Mouse (Mus musculus) heart, embryonic 12.5 days (tissue): ENCODE results near the gene Zfp949. TPM values are rescaled to one million over a fixed set of nuclear protein-coding genes. Genes with fewer than 3 reads are reported as not detected.
A peak's percentile ranks its signal among the peaks of the same experiment; 100 is the strongest.

Experiments used
- ATAC-seq: fragments of 200-750 bp; cut with Nextera tagmentation; 2 replicates; pipeline ENCODE4 v1.8.0; 2017; ENCODE audit warnings: moderate TSS enrichment, moderate library complexity; ENCODE audit not compliant: insufficient number of reproducible peaks, low FRiP score
- H3K27ac ChIP-seq: fragments of 300-500 bp; sonication (generic); 2 replicates; pipeline ENCODE4 v1.5.1; 2016; ENCODE audit warnings: mild to moderate bottlenecking, moderate library complexity; ENCODE audit not compliant: poor library complexity, severe bottlenecking
- H3K27me3 ChIP-seq: fragments of 300-500 bp; sonication (generic); replicated peaks from 2 replicates; pipeline ENCODE4 v1.6.1; 2016; ENCODE audit warnings: mild to moderate bottlenecking, moderate library complexity
- H3K36me3 ChIP-seq: fragments of 300-500 bp; sonication (generic); 2 replicates; pipeline ENCODE4 v1.6.1; 2016; ENCODE audit warnings: mild to moderate bottlenecking, moderate library complexity
- H3K4me1 ChIP-seq: fragments of 300-500 bp; sonication (generic); replicated peaks from 2 replicates; pipeline ENCODE4 v1.6.1; 2016; ENCODE audit warnings: mild to moderate bottlenecking
- H3K4me2 ChIP-seq: fragments of 300-500 bp; sonication (generic); 2 replicates; pipeline ENCODE4 v1.6.1; 2016; ENCODE audit warnings: mild to moderate bottlenecking, moderate library complexity
- H3K4me3 ChIP-seq: fragments of 300-500 bp; sonication (generic); 2 replicates; pipeline ENCODE4 v1.5.1; 2016; ENCODE audit warnings: mild to moderate bottlenecking
- H3K9ac ChIP-seq: fragments of 300-500 bp; sonication (generic); 2 replicates; pipeline ENCODE4 v1.6.1; 2016; ENCODE audit warnings: mild to moderate bottlenecking, moderate library complexity
- H3K9me3 ChIP-seq: fragments of 300-500 bp; sonication (generic); replicated peaks from 2 replicates; pipeline ENCODE4 v1.6.1; 2016; ENCODE audit warnings: mild to moderate bottlenecking, moderate library complexity
- WGBS: fragments of 180-500 bp; shearing (Covaris S2); methylation state at CpG from one replicate; pipeline ENCODE4 v1.1.7; 2016; 5-methylcytosine and 5-hydroxymethylcytosine counted together
- polyA plus RNA-seq: library from polyadenylated mRNA; unstranded; fragments of >200 nt; fragmentation: Nextera tagmentation; extraction: Ambion mirVana; gene quantifications from 2 replicates; pipeline ENCODE4 v1.2.1, GENCODE M21; 2016

Zfp949 gene
- polyA plus RNA-seq, 1 experiment from 2014 or later: 6.9 TPM

DNA sequence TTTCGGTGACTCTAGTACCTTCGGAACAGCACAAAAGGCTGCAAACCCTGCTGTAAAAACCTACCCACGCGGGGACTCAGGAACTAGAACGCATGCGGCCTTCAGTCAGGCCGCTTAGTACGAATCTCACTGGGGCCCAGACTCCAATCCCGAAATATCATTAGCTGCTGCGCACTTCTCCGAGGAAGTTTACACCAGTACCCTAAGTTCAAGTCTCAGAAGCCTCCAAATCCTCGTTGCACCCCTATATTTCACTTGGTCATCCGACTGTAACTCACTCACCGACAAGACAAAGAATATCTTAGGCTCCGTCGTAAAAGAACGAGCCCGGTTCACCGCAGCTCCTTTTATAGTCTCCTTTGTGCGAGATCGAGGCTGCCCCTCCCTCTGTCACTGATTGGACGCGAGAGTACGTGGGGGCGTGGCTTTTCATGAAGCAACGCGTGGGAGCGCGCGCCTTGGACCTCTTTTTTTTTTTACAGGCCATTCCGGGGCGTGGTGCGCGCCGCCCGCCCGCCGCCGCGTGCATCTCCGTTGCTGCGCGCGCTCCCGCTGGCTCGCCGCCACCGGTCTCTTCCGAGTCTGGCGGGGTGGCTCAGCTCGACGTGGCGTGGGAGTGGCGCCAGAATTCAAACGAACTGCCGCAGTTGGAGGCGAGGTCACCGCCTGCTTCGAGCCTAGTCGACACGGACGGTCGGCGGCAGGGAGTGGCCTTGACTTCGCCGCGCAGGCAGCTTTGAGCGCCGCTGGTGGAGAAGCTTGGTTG lies 25.1 kb upstream of the Zfp949 start:
- ATAC-seq: peak; percentile 93
- peak overlapping the region; percentile 89 for H3K4me2 ChIP-seq
- WGBS: under 1% methylated on average over 69 of the region's 69 CpGs
- H3K9me3 ChIP-seq: no peaks in the 10 kb centered on the region
- H3K4me1 ChIP-seq: peaks cover 11% of the 10 kb centered on the region
- peak overlapping the region; percentile 92 for H3K4me3 ChIP-seq
- H3K9ac ChIP-seq: peak overlapping the region; percentile 97
- peaks cover 13% of the 10 kb centered on the region for H3K36me3 ChIP-seq
- no peaks in the 10 kb centered on the region for H3K27me3 ChIP-seq
- peak overlapping the region; percentile 95 for H3K27ac ChIP-seq

GRCm38 (mm10) chr9:88523335-88523668 lies 24.5 kb upstream of the Zfp949 start:
- Histone ChIP-seq H3K4me3 (peak overlapping the region; percentile 92), H3K9ac (peak overlapping the region; percentile 75), H3K36me3 (peaks cover 13% of the 10 kb centered on the region), H3K27me3 (no peaks in the 10 kb centered on the region), H3K4me1 (peaks cover 11% of the 10 kb centered on the region), H3K4me2 (peak overlapping the region; percentile 89), H3K27ac (peak overlapping the region; percentile 88), H3K9me3 (no peaks in the 10 kb centered on the region)
- ATAC-seq: no peak
- WGBS: 0% methylated on average over 16 of the region's 16 CpGs

GRCm38 (mm10) chr9:88524367-88524766 lies 23.5 kb upstream of the Zfp949 start:
- Histone ChIP-seq H3K9ac (no peak overlapping the region), H3K4me1 (peaks cover 11% of the 10 kb centered on the region), H3K4me2 (no peak overlapping the region), H3K36me3 (peaks cover 13% of the 10 kb centered on the region), H3K27me3 (no peaks in the 10 kb centered on the region), H3K4me3 (no peak overlapping the region), H3K9me3 (no peaks in the 10 kb centered on the region), H3K27ac (no peak overlapping the region)
- no peak for ATAC-seq
- 97% methylated on average over 2 of the region's 2 CpGs for WGBS

DNA sequence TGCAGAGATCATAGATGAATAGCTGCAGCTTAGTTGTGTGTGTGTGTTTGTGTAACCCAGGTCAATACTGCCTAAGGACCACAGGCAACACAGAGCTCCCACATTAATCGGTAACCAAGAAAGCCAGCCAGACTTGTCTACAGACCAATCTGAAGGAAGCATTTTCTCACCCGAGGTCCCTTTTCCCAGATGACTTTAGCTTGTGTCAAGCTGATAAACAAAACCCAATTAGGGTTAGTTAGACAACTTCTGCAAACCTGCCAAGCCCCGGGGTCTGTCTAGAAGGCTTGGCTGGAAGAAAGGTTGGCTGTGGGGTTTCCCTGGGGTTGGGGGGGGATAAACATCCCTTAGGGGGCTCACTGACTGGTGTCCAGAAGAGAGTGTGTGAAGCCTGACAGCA lies 23.0 kb upstream of the Zfp949 start:
- peaks cover 13% of the 10 kb centered on the region for H3K36me3 ChIP-seq
- no peaks in the 10 kb centered on the region for H3K9me3 ChIP-seq
- H3K4me1 ChIP-seq: peaks cover 11% of the 10 kb centered on the region
- no peak overlapping the region for H3K4me2 ChIP-seq
- ATAC-seq: no peak
- H3K27ac ChIP-seq: no peak overlapping the region
- no peaks in the 10 kb centered on the region for H3K27me3 ChIP-seq
- WGBS: 75% methylated on average over 3 of the region's 3 CpGs
- no peak overlapping the region for H3K9ac ChIP-seq
- no peak overlapping the region for H3K4me3 ChIP-seq

DNA sequence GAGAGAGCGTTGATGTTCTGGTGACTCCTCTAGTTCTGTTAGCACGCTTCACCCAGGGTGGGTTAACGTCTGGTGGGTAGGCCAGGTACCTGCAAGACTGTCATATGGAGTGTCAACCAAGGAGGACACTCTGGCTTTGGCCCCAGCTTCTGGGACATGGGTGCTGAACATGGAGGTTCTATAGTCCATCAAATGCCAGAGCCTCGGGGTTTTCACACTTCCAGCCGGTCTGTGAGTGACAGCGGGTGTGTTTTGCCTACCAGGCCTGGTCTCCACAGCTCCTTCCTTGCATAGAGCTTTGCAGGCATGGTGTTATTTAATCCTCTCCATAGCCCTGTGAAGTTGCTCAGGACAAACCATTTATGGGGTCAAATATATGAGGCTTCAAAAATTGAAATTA lies 22.5 kb upstream of the Zfp949 start:
- ATAC-seq: no peak
- H3K27ac ChIP-seq: no peak overlapping the region
- peaks cover 9% of the 10 kb centered on the region for H3K4me1 ChIP-seq
- H3K9me3 ChIP-seq: no peaks in the 10 kb centered on the region
- 87% methylated on average over 6 of the region's 6 CpGs for WGBS
- no peak overlapping the region for H3K9ac ChIP-seq
- H3K36me3 ChIP-seq: peaks cover 9% of the 10 kb centered on the region
- H3K27me3 ChIP-seq: no peaks in the 10 kb centered on the region
- H3K4me2 ChIP-seq: no peak overlapping the region
- no peak overlapping the region for H3K4me3 ChIP-seq

DNA sequence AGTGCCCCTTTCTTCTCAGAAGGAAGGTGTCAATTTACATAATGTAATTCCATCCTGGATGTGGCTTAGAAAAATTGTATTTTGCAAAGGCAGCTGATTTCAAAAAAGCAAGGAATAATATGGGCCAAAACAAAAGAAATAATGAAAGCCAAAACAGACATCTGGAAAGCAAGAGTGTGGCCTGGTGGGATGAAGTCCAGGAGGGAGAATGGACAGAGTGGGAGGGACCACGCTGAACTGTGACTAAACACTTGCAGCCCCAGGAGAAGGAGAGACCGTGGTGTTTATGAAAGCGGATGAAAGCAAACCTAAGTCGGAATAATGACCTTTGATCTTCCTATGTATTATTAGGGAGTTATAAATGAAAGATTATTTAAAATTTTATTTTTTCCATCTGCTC lies 19.9 kb upstream of the Zfp949 start:
- Histone ChIP-seq H3K36me3 (no peaks in the 10 kb centered on the region), H3K4me3 (no peak overlapping the region), H3K27ac (no peak overlapping the region), H3K27me3 (no peaks in the 10 kb centered on the region), H3K4me2 (no peak overlapping the region), H3K4me1 (no peaks in the 10 kb centered on the region; the same call in 1 of the 2 replicates), H3K9ac (no peak overlapping the region), H3K9me3 (no peaks in the 10 kb centered on the region)
- no peak for ATAC-seq
- 90% methylated on average over 4 of the region's 4 CpGs for WGBS

GRCm38 (mm10) chr9:88528736-88529135 lies 19.1 kb upstream of the Zfp949 start:
- no peak overlapping the region for H3K9ac ChIP-seq
- 83% methylated on average over 5 of the region's 5 CpGs for WGBS
- H3K9me3 ChIP-seq: no peaks in the 10 kb centered on the region
- no peaks in the 10 kb centered on the region for H3K4me1 ChIP-seq
- H3K4me3 ChIP-seq: no peak overlapping the region
- ATAC-seq: no peak
- no peak overlapping the region for H3K27ac ChIP-seq
- H3K27me3 ChIP-seq: no peaks in the 10 kb centered on the region
- H3K36me3 ChIP-seq: no peaks in the 10 kb centered on the region
- no peak overlapping the region for H3K4me2 ChIP-seq

GRCm38 (mm10) chr9:88529571-88529970 lies 18.2 kb upstream of the Zfp949 start:
- ATAC-seq: no peak
- Histone ChIP-seq H3K36me3 (no peaks in the 10 kb centered on the region), H3K9me3 (no peaks in the 10 kb centered on the region), H3K27me3 (no peaks in the 10 kb centered on the region), H3K9ac (no peak overlapping the region), H3K4me2 (no peak overlapping the region), H3K27ac (no peak overlapping the region), H3K4me3 (no peak overlapping the region), H3K4me1 (no peaks in the 10 kb centered on the region)
- 83% methylated on average over 3 of the region's 3 CpGs for WGBS

DNA sequence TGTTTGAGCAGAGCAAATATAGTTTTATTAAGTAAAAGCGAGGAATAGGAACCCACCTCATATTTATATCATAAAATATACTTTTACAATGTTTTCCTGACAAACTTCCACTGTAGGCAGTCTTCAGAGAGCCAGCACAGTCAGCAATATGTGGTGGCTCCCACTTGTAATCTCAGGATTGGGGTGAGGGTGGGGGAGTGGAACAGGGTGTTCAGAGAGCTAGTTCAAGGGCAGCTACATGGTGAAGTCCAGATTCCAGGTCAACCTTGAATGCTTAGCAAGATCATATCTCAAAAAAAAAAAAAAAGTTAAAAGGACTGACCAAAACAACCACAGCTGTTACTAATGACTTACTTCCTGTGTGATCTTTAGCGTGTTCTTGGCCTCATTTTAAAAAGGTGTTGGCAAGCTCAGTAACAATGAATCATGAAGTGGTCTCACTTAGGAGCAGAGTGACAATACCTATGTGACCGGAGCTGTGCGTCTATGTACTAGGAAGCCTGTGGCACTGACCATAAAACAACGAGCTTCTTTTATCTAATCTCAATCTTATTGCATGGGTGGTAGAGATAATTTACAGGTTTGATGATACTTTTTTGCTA lies 17.7 kb upstream of the Zfp949 start:
- H3K27ac ChIP-seq: no peak overlapping the region
- no peak overlapping the region for H3K4me3 ChIP-seq
- H3K27me3 ChIP-seq: no peaks in the 10 kb centered on the region
- ATAC-seq: no peak
- no peaks in the 10 kb centered on the region for H3K4me1 ChIP-seq
- H3K36me3 ChIP-seq: no peaks in the 10 kb centered on the region
- 68% methylated on average over 5 of the region's 5 CpGs for WGBS
- H3K9me3 ChIP-seq: no peaks in the 10 kb centered on the region
- H3K9ac ChIP-seq: no peak overlapping the region
- H3K4me2 ChIP-seq: no peak overlapping the region

DNA sequence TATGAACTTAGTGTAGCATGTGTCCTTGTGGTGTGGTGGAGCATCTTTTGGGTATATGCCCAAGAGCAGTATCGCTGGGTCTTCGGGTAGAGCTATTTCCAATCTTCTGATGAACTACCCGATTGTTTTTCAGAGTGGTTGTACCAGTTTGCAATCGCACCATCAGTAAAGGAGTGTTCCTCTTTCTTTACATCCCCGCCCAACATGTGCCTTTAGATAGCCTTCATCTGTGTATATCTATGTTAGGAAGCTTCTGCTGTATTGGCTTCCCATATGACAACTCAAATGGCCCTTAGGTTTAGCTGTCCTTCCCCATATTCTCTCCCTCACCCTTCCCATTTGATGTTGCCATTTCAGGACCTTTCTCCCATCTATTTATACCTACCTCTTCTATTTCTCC lies 13.7 kb upstream of the Zfp949 start:
- Histone ChIP-seq H3K27me3 (no peaks in the 10 kb centered on the region), H3K27ac (no peak overlapping the region), H3K4me1 (no peaks in the 10 kb centered on the region), H3K9ac (no peak overlapping the region), H3K4me2 (no peak overlapping the region), H3K9me3 (no peaks in the 10 kb centered on the region), H3K36me3 (no peaks in the 10 kb centered on the region), H3K4me3 (no peak overlapping the region)
- no peak for ATAC-seq
- WGBS: 85% methylated on average over 5 of the region's 5 CpGs

DNA sequence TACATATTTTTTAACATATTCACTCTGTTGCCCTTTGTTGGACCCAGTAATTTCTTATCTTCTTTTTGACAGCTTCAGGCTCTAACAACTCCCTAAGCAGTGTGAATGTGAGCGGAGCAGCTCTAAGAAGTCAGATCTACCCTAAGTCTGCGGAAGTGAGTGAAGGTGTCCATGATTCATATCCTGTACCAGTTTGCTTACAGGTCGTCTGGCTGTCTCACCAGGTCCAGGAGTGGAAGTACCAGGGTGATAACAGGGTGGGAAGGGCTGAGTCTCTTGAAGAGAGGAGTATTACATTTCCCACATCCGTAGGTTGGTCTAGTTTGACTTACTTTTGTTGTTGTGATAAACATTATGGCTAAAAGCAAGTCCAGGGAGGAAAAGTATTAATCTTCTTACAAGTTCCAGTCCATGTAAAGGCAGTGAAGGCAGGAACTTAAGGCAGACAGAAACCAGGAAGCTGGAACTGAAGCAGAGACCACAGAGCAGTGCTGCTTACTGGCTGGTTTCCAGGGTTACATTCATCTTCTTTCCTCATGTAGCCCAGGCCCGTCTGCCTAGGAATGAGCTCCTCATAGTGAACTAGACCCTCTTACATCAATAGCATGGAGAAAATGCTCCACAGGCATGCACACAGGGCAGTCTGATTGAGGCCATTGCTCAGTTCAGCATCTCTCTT lies 8.1 kb upstream of the Zfp949 start:
- Histone ChIP-seq H3K9ac (no peak overlapping the region), H3K36me3 (no peaks in the 10 kb centered on the region), H3K27me3 (no peaks in the 10 kb centered on the region), H3K4me1 (no peaks in the 10 kb centered on the region), H3K4me2 (no peak overlapping the region), H3K9me3 (no peaks in the 10 kb centered on the region), H3K27ac (no peak overlapping the region), H3K4me3 (no peak overlapping the region)
- 47% methylated on average over 5 of the region's 5 CpGs for WGBS
- ATAC-seq: 0 out of 2 replicates have a peak, but pooled peaks have one; percentile 25
